Mouse (Mus musculus) bone marrow, adult 2 months (tissue): ENCODE results near the gene Polr1a. TPM values are rescaled to one million over a fixed set of nuclear protein-coding genes. Genes with fewer than 3 reads are reported as not detected.

Source experiments
- H3K27ac ChIP-seq: fragments of 200-500 bp; 2 replicates; pipeline ENCODE4 v1.5.1; 2012; ENCODE audit warnings: low read depth, mild to moderate bottlenecking, control low read depth, inconsistent platforms, low read length; ENCODE audit not compliant: control insufficient read depth, poor library complexity, insufficient read depth
- H3K4me1 ChIP-seq: fragments of 200-500 bp; 2 replicates; pipeline ENCODE4 v1.6.1; 2011; ENCODE audit warnings: low read length; ENCODE audit not compliant: control insufficient read depth, insufficient read depth
- H3K4me3 ChIP-seq: fragments of 200-500 bp; replicated peaks from 2 replicates; pipeline ENCODE3; 2011; ENCODE audit warnings: mild to moderate bottlenecking, low read depth, low read length, control low read depth; ENCODE audit not compliant: control insufficient read depth
- CTCF ChIP-seq: fragments of 200-500 bp; IDR thresholded peaks from 2 replicates; pipeline ENCODE4 v1.5.1; 2011; ENCODE audit warnings: low read length, control low read depth; ENCODE audit not compliant: control insufficient read depth, insufficient read depth
- POLR2A ChIP-seq: fragments of 200-500 bp; IDR thresholded peaks from 2 replicates; pipeline ENCODE4 v1.6.1; 2011; ENCODE audit warnings: low read depth, mild to moderate bottlenecking, control low read depth, low read length, borderline replicate concordance; ENCODE audit not compliant: control insufficient read depth
- WGBS: fragments of 180-500 bp; shearing (Covaris S2); methylation state at CpG from one replicate; pipeline ENCODE4 v1.1.7; 2018; 5-methylcytosine and 5-hydroxymethylcytosine counted together
- polyA plus RNA-seq: library from polyadenylated mRNA; stranded (reverse); fragments of >200 nt; gene quantifications from 2 replicates; pipeline ENCODE4 v1.2.4, GENCODE M21; 2011; ENCODE audit warnings: low replicate concordance; ENCODE audit not compliant: missing spikeins, insufficient read depth, insufficient read length

The Polr1a gene
- polyA plus RNA-seq: 13.4 and 21.0 TPM in 2 replicates

GRCm38 (mm10) chr6:71908481-71909381, at the start of gene Polr1a, which contains the start of gene Ptcd3:
Gene Polr1a, plus strand, starts transcription at chr6:71909053.
Gene Ptcd3, minus strand, starts transcription at chr6:71908750.
- Histone ChIP-seq H3K27ac (peak within 1 kb of the TSS; percentile 52), H3K4me1 (peaks cover 2% of the 10 kb centered on the region), H3K4me3 (peak within 1 kb of the TSS; percentile 89)
- under 1% methylated on average over 58 of the region's 58 CpGs for WGBS
- TF ChIP-seq POLR2A (peak; percentile 74; the same call in 1 of the 2 replicates), CTCF (no peak)

GRCm38 (mm10) chr6:71867751-71868150, 41.1 kb upstream of the Polr1a start:
- TF ChIP-seq CTCF (no peak), POLR2A (no peak)
- Histone ChIP-seq H3K27ac (no peak overlapping the region), H3K4me1 (no peaks in the 10 kb centered on the region), H3K4me3 (no peak overlapping the region)
- 92% methylated on average over 2 of the region's 2 CpGs for WGBS

GRCm38 (mm10) chr6:71868809-71869208, 40.0 kb upstream of the Polr1a start:
- Histone ChIP-seq H3K4me1 (no peaks in the 10 kb centered on the region), H3K4me3 (no peak overlapping the region), H3K27ac (no peak overlapping the region)
- TF ChIP-seq POLR2A: no peak
- TF ChIP-seq CTCF: no peak
- WGBS: 79% methylated on average over 1 of the region's 1 CpGs

- H3K27ac ChIP-seq: no peak overlapping the region
- 55% methylated on average over 9 of the region's 9 CpGs for WGBS
Measured at GRCm38 (mm10) chr6:71871396-71871795, 37.5 kb upstream of the Polr1a start.

GRCm38 (mm10) chr6:71877965-71878760, 30.7 kb upstream of the Polr1a start:
- H3K4me1 ChIP-seq: no peaks in the 10 kb centered on the region; the same call in 1 of the 2 replicates
- WGBS: 78% methylated on average over 3 of the region's 3 CpGs
- TF ChIP-seq CTCF (no peak), POLR2A (no peak)

More at GRCm38 (mm10) chr6:71871396-71871795, 37.5 kb upstream of the Polr1a start:
- H3K4me1 ChIP-seq: no peaks in the 10 kb centered on the region
- H3K4me3 ChIP-seq: no peak overlapping the region
- TF ChIP-seq POLR2A: no peak
- TF ChIP-seq CTCF: no peak

GRCm38 (mm10) chr6:71893263-71893662, 15.6 kb upstream of the Polr1a start:
- WGBS: 68% methylated on average over 4 of the region's 4 CpGs

More at GRCm38 (mm10) chr6:71877965-71878760, 30.7 kb upstream of the Polr1a start:
- Histone ChIP-seq H3K27ac (no peak overlapping the region), H3K4me3 (no peak overlapping the region)

GRCm38 (mm10) chr6:71907702-71908235, 1.1 kb upstream of the Polr1a start:
- Histone ChIP-seq H3K27ac (no peak overlapping the region), H3K4me3 (peak overlapping the region; percentile 58), H3K4me1 (peaks cover 2% of the 10 kb centered on the region)
- 7% methylated on average over 4 of the region's 4 CpGs for WGBS
- TF ChIP-seq CTCF (no peak), POLR2A (no peak)

More at GRCm38 (mm10) chr6:71893263-71893662, 15.6 kb upstream of the Polr1a start:
- Histone ChIP-seq H3K27ac (no peak overlapping the region), H3K4me3 (no peak overlapping the region), H3K4me1 (no peaks in the 10 kb centered on the region)
- TF ChIP-seq CTCF: no peak
- no peak for TF ChIP-seq POLR2A
